Mouse (Mus musculus) hindbrain, embryonic 16.5 days (tissue): ENCODE data around the gene Nr2c2ap. TPM values are rescaled to one million over a fixed set of nuclear protein-coding genes. Genes with fewer than 3 reads are reported as not detected.

Experiments used
- ATAC-seq: fragments of 200-750 bp; cut with Nextera tagmentation; 2 replicates; pipeline ENCODE4 v1.8.0; 2017; ENCODE audit warnings: moderate TSS enrichment, moderate library complexity
- H3K27ac ChIP-seq: fragments of 300-500 bp; sonication (generic); 2 replicates; pipeline ENCODE4 v1.5.1; 2014; ENCODE audit warnings: low read depth, mild to moderate bottlenecking, control low read depth, low read length, moderate library complexity
- H3K27me3 ChIP-seq: fragments of 300-500 bp; sonication (generic); replicated peaks from 2 replicates; pipeline ENCODE4 v1.6.1; 2014; ENCODE audit warnings: low read length; ENCODE audit not compliant: control insufficient read depth, insufficient read depth
- H3K36me3 ChIP-seq: fragments of 300-500 bp; sonication (generic); 2 replicates; pipeline ENCODE4 v1.6.1; 2014; ENCODE audit warnings: mild to moderate bottlenecking, low read length, moderate library complexity, mixed read lengths; ENCODE audit not compliant: control insufficient read depth, insufficient read depth
- H3K4me1 ChIP-seq: fragments of 300-500 bp; sonication (generic); 2 replicates; pipeline ENCODE4 v1.6.1; 2014; ENCODE audit warnings: low read depth, low read length; ENCODE audit not compliant: control insufficient read depth, insufficient read depth
- H3K4me2 ChIP-seq: fragments of 300-500 bp; sonication (generic); 2 replicates; pipeline ENCODE4 v1.6.1; 2014; ENCODE audit warnings: mild to moderate bottlenecking, low read length, control low read depth, moderate library complexity
- H3K4me3 ChIP-seq: fragments of 300-500 bp; sonication (generic); 2 replicates; pipeline ENCODE4 v1.5.1; 2014; ENCODE audit warnings: mild to moderate bottlenecking, low read length, control low read depth, moderate library complexity
- H3K9ac ChIP-seq: fragments of 300-500 bp; sonication (generic); 2 replicates; pipeline ENCODE4 v1.6.1; 2014; ENCODE audit warnings: low read depth, mild to moderate bottlenecking, control low read depth, low read length, moderate library complexity
- H3K9me3 ChIP-seq: fragments of 300-500 bp; sonication (generic); 2 replicates; pipeline ENCODE4 v1.6.1; 2014; ENCODE audit warnings: mild to moderate bottlenecking, low read length, moderate library complexity; ENCODE audit not compliant: control insufficient read depth
- WGBS: fragments of 180-500 bp; shearing (Covaris S2); extraction: QIAGEN DNeasy Blood & Tissue Kit; methylation state at CpG from one replicate; pipeline ENCODE4 v1.1.7; 2014; 5-methylcytosine and 5-hydroxymethylcytosine counted together
- polyA plus RNA-seq: library from polyadenylated mRNA; unstranded; fragments of >200 nt; fragmentation: Nextera tagmentation; extraction: Ambion mirVana; gene quantifications from 2 replicates; pipeline ENCODE4 v1.2.1, GENCODE M21; 2015

The Nr2c2ap gene
- polyA plus RNA-seq, 1 experiment from 2014 or later = 51.6 TPM

GRCm38 (mm10) chr8:70114892-70115291, 16.2 kb upstream of the Nr2c2ap start:
- H3K36me3 ChIP-seq = peaks cover 9% of the 10 kb centered on the region; the same call in 1 of the 2 replicates
- H3K9me3 ChIP-seq = no peaks in the 10 kb centered on the region
- H3K27me3 ChIP-seq = no peaks in the 10 kb centered on the region
- no peak overlapping the region for H3K9ac ChIP-seq
- no peak for ATAC-seq
- no peak overlapping the region for H3K4me3 ChIP-seq
- H3K4me1 ChIP-seq = peaks cover 28% of the 10 kb centered on the region
- 69% methylated on average over 13 of the region's 13 CpGs for WGBS
- H3K4me2 ChIP-seq = no peak overlapping the region
- no peak overlapping the region for H3K27ac ChIP-seq

GRCm38 (mm10) chr8:70117611-70118010, 13.5 kb upstream of the Nr2c2ap start:
- H3K4me1 ChIP-seq = peaks cover 28% of the 10 kb centered on the region
- no peaks in the 10 kb centered on the region for H3K27me3 ChIP-seq
- ATAC-seq = no peak
- peak overlapping the region; percentile 35 for H3K9ac ChIP-seq
- H3K4me2 ChIP-seq = peak overlapping the region; percentile 84
- H3K27ac ChIP-seq = no peak overlapping the region
- peaks cover 7% of the 10 kb centered on the region; the same call in 1 of the 2 replicates for H3K36me3 ChIP-seq
- 10% methylated on average over 9 of the region's 9 CpGs for WGBS
- H3K9me3 ChIP-seq = no peaks in the 10 kb centered on the region
- H3K4me3 ChIP-seq = peak overlapping the region; percentile 67

- peaks cover 27% of the 10 kb centered on the region for H3K4me1 ChIP-seq
- peak overlapping the region; percentile 67 for H3K4me3 ChIP-seq
- H3K9ac ChIP-seq = peak overlapping the region; percentile 87
- peaks cover 7% of the 10 kb centered on the region; the same call in 1 of the 2 replicates for H3K36me3 ChIP-seq
- 2% methylated on average over 17 of the region's 17 CpGs for WGBS
- ATAC-seq = peak; percentile 83
- H3K9me3 ChIP-seq = no peaks in the 10 kb centered on the region
- H3K27ac ChIP-seq = peak overlapping the region; percentile 92
- H3K27me3 ChIP-seq = no peaks in the 10 kb centered on the region
- H3K4me2 ChIP-seq = peak overlapping the region; percentile 84
Observed at GRCm38 (mm10) chr8:70118726-70119700, 12.1 kb upstream of the Nr2c2ap start.

GRCm38 (mm10) chr8:70120667-70121066, 10.5 kb upstream of the Nr2c2ap start, which contains the start of gene Ncan:
Gene Ncan (minus strand): TSS chr8:70120873.
- Histone ChIP-seq H3K4me1 (peaks cover 27% of the 10 kb centered on the region), H3K9ac (peak within 1 kb of the TSS; percentile 87), H3K4me3 (peak within 1 kb of the TSS; percentile 67), H3K4me2 (peak within 1 kb of the TSS; percentile 84), H3K27ac (peak within 1 kb of the TSS; percentile 92), H3K9me3 (no peaks in the 10 kb centered on the region), H3K36me3 (0 out of 2 replicates have a peak, but pooled peaks cover 2% of the 10 kb centered on the region), H3K27me3 (no peaks in the 10 kb centered on the region)
- WGBS = 2% methylated on average over 19 of the region's 19 CpGs
- peak; percentile 75 for ATAC-seq

- H3K9ac ChIP-seq = no peak overlapping the region
Observed at GRCm38 (mm10) chr8:70122863-70123262, 8.3 kb upstream of the Nr2c2ap start.

GRCm38 (mm10) chr8:70124992-70125391, 6.1 kb upstream of the Nr2c2ap start:
- Histone ChIP-seq H3K9ac (no peak overlapping the region), H3K9me3 (no peaks in the 10 kb centered on the region), H3K27ac (no peak overlapping the region), H3K36me3 (no peaks in the 10 kb centered on the region), H3K4me2 (no peak overlapping the region), H3K27me3 (no peaks in the 10 kb centered on the region), H3K4me1 (peaks cover 4% of the 10 kb centered on the region), H3K4me3 (no peak overlapping the region)
- WGBS = 72% methylated on average over 8 of the region's 8 CpGs
- no peak for ATAC-seq

More at GRCm38 (mm10) chr8:70122863-70123262, 8.3 kb upstream of the Nr2c2ap start:
- Histone ChIP-seq H3K27me3 (no peaks in the 10 kb centered on the region), H3K4me1 (peaks cover 12% of the 10 kb centered on the region), H3K9me3 (no peaks in the 10 kb centered on the region), H3K27ac (no peak overlapping the region), H3K4me3 (no peak overlapping the region), H3K36me3 (no peaks in the 10 kb centered on the region), H3K4me2 (no peak overlapping the region)
- 60% methylated on average over 2 of the region's 2 CpGs for WGBS
- ATAC-seq = no peak

GRCm38 (mm10) chr8:70128435-70128834, 2.7 kb upstream of the Nr2c2ap start:
- H3K4me1 ChIP-seq = peaks cover 10% of the 10 kb centered on the region
- H3K4me2 ChIP-seq = no peak overlapping the region
- WGBS = 51% methylated on average over 3 of the region's 3 CpGs
- no peak for ATAC-seq
- no peaks in the 10 kb centered on the region for H3K27me3 ChIP-seq
- no peaks in the 10 kb centered on the region for H3K9me3 ChIP-seq
- peak overlapping the region; percentile 68 for H3K27ac ChIP-seq
- no peak overlapping the region for H3K9ac ChIP-seq
- H3K36me3 ChIP-seq = no peaks in the 10 kb centered on the region
- H3K4me3 ChIP-seq = no peak overlapping the region

GRCm38 (mm10) chr8:70129309-70129952, 1.7 kb upstream of the Nr2c2ap start:
- Histone ChIP-seq H3K36me3 (peaks cover 6% of the 10 kb centered on the region; the same call in 1 of the 2 replicates), H3K9me3 (no peaks in the 10 kb centered on the region)
- 53% methylated on average over 9 of the region's 9 CpGs for WGBS

GRCm38 (mm10) chr8:70130066-70130465, 1.1 kb upstream of the Nr2c2ap start:
- no peak for ATAC-seq
- Histone ChIP-seq H3K4me2 (no peak overlapping the region), H3K36me3 (peaks cover 9% of the 10 kb centered on the region; the same call in 1 of the 2 replicates), H3K4me3 (no peak overlapping the region), H3K9ac (no peak overlapping the region), H3K27me3 (no peaks in the 10 kb centered on the region), H3K27ac (peak overlapping the region; percentile 51), H3K4me1 (peaks cover 10% of the 10 kb centered on the region), H3K9me3 (no peaks in the 10 kb centered on the region)
- WGBS = 78% methylated on average over 3 of the region's 3 CpGs

More at GRCm38 (mm10) chr8:70129309-70129952, 1.7 kb upstream of the Nr2c2ap start:
- H3K27ac ChIP-seq = peak overlapping the region; percentile 68
- ATAC-seq = peak; percentile 87
- H3K4me2 ChIP-seq = no peak overlapping the region
- H3K9ac ChIP-seq = no peak overlapping the region
- no peaks in the 10 kb centered on the region for H3K27me3 ChIP-seq
- no peak overlapping the region for H3K4me3 ChIP-seq
- peaks cover 10% of the 10 kb centered on the region for H3K4me1 ChIP-seq
